Mouse (Mus musculus) megakaryocyte-erythroid progenitor cell, adult 5-6 weeks (primary cell): Measurements from ENCODE around the gene Alox15. TPM values are rescaled to one million over a fixed set of nuclear protein-coding genes. Genes with fewer than 3 reads are reported as not detected.
"Not testable (repeated sequence)": the region's sequence is repeated elsewhere in the genome, so short reads cannot be mapped to it uniquely, and the experiment has no call there.

ENCODE experiments used
- ATAC-seq: replicated peaks from 2 replicates; pipeline ENCODE4 v1.8.0; 2016; ENCODE audit warnings: mild to moderate bottlenecking, inconsistent platforms; ENCODE audit not compliant: severe bottlenecking, poor library complexity, low FRiP score, low TSS enrichment
- total RNA-seq, 2 experiments: library from RNA; stranded (forward) in 1 of 2; stranded (reverse) in 1 of 2; fragments of 200-1000, 215-1000 nt in 1 of 2; fragments of >200 nt in 1 of 2; fragmentation: Nextera tagmentation in 1 of 2; gene quantifications; 2 replicates each; pipeline ENCODE4 v1.2.3; 2014 to 2017

Gene Alox15
- total RNA-seq (2014; fragmentation: Nextera tagmentation) (not detected in 2 replicates), total RNA-seq (2017) (not detected in 2 replicates)

DNA sequence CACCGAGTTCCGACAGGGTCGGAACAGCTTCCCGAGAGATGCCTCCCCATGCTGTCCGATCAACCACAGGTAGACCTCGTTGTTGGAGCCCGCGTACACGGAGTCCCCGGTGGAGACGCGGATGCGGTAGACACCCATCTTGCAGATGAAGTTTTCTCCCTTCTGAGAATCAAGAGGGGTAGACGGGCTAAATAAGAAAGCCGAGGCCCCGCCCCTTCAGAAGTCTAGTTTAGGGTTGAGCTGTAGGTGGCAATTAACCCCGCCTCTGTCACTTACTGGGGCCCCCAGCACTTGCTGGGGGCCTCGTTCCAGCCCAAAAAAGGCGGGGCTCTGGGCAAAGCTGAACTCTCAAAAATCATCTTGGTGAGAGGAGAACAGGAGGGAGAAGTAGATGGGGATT is at the start of gene Alox15:
Gene Alox15, minus strand, starts transcription at position 164 of the 400 bp plus-strand sequence.
- ATAC-seq = peak; percentile 55; the same call in 1 of the 2 replicates

DNA sequence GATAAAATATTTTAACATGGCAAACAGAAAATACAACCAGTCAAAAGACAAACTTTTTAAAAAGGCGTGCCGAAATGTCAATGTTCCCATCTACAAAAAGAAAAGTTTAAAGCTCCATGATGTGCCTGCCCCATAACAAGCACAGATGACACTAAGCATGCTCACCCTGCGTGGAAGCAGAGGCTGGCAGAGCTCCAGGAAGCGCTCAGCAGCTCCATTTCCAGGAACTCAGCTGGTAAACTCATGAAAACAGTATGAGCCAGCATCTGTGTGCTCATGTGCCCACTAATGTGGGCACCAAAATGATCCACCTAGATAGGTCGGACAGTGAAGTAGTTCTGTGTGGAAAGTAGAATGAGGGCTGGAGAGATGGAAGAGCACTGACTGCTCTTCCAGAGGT is 37.6 kb upstream of the Alox15 start:
- no peak for ATAC-seq

DNA sequence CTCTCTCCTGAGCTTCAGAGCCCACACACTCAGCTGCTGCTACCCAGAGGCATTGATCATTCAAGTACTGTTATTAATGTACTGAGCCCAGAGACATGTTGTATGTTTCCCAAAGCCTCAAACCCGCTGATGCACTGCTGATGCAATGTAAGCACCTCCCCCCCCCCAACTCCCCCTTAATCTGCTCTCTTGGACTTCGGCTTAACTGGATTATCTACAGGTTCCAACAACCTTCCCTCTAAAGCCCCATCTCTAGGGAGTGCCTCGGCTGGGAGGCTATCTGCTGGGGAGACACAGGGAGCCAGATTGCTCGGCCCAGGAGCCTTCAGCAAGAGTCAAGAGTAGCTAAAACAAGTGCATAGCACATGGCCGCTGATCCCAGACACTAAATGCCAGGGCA is 35.6 kb upstream of the Alox15 start:
- no peak for ATAC-seq

DNA sequence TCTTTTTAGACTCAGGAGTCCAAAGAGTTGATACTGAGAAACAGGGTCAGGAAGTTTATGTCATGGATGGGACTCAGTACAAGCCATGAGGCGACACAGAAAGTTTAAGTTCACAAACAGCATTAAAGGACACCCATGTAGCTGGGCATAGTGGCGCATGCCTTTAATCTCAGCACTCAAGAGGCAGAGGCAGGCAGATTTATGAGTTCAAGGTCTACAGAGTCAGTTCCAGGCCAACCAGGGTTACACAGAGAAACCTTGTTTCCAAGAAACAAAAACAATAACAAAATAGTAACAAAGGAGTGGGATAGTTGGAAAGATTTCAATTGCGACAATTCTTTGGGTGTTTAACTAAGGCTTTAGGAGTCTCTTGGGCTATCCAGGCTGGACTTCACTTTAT is 32.3 kb upstream of the Alox15 start:
- no peak for ATAC-seq

DNA sequence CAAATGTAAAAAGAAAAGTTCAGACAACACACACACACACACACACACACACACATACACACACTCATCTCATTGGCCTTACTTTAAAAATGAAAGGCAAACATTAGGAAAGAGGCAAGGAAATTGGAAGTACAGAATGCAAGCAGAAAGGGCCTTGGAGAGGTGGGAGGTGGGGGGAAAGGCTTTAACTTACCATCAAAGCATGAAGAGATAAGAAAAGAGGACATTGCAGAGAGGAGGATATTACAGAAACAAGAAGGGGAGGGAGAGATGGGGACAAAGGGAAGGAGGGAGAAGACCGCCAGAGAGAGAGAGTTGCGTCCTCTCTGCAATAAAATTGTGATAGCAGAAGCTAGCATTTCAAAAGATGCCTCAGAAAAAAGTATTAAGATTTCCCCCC is 29.5 kb upstream of the Alox15 start:
- no peak for ATAC-seq

DNA sequence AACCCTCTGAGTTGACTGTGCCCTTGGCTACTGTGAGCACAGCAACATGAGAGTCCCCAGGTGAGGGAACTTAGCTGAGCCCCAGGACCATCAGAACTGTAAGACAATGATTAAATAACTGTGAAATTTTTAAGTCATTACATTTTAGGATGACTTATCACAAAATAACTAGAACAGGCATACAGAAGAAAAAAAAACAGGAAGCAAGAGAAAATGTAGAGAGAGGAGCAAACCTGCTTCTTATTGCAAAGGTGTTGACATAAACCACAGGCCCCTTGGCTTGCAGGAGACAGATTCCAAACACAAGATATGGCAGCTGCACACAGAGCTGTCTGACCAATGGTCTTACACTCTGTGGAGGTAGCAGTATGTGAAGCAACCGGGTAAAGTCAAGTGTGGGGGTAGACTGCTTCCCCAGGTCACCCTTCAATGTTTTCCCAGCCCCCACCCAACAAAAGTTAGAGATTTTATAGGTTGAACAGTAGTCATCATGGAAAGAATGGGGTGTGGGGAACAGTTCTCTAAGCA is 28.7 kb upstream of the Alox15 start:
- no peak for ATAC-seq

DNA sequence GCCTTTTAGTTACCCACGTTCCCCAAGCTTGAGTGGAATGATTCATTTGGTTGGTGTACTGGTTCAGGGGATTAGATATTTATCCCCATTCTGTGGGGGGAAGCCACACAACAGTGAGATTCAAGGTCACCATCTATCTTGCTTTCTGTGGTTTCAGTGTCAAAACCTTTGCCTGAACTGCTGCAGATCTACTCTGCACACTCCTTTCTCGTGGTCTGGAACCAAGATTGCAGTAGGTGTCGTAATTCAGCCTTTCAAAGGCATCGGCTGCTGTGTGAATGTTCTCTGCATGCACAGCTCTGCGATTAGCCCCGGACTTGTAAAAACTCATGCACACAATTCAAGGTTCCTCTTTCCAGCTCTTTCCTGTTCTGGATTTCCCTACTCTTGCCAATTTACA is 24.2 kb upstream of the Alox15 start:
- ATAC-seq = no peak

DNA sequence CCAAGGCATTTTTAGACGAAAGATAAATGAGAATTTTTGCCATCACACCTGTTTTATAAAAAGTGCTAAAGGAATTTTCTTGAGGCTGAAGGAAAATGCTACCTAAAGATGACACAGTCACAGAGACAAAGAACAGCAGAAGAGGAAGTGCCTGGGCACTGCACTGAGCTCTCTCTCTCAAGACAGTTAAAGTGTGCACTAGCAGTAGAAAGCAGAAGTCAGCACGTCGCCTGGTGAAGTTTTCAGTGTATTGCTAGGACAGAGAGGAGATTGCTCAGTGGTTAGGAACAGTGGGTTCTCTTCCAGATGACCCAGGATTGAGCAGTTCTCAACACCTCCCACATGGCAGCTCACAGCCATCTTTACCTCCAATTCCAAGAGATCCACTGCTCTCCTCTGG is 22.5 kb upstream of the Alox15 start:
- ATAC-seq = no peak

DNA sequence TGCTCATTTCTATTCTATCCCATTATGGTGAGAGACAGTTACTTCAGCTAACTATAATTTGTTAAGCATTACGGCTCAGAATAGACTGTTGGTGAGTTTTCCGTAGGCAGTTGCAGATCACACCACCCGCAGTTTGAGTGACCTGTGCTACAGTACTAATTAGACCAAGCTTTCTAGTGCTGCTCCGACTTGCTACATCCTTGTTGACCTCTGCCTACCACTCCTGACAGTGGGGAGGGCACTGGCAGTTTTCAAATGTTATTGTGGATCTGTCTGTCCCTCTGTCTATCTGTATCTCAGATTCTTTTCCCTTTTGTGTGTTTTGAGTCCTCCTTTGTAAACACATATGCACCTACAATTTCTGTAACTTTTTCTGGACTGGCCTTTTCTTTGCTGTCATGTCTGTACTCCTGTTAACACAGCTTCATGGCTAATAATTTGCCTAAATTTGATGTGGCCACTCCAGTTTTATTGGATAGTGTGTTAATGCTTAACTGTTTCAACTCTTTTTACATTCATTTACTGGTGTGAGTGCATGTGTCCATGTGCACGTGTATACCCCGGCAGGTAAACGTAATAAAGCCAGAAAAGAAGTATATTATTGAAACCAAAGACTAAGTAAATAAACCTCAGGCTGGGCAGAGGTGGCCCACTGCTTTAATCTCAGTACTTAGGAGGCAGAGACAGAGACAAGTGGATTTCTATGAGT is 21.2 kb upstream of the Alox15 start:
- ATAC-seq = no peak

DNA sequence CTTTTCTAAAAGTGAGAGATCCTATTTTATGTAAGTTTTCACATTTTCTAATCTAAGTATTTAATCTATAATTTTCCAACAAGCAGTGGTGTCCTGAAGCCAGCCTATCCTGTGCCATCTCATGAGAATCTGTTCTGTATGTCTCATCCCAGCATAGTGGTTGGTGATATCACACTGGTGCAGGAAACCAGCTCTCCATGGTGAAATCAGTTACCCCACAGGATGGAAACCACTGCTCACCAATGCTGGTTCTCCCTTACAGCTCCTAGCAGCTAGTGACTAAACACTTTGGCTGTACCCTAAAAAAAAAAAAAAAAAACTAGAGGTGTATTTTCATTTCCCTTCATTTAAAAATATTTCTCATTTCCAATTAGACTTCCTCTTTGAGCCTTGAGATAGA is 20.6 kb upstream of the Alox15 start:
- no peak for ATAC-seq

DNA sequence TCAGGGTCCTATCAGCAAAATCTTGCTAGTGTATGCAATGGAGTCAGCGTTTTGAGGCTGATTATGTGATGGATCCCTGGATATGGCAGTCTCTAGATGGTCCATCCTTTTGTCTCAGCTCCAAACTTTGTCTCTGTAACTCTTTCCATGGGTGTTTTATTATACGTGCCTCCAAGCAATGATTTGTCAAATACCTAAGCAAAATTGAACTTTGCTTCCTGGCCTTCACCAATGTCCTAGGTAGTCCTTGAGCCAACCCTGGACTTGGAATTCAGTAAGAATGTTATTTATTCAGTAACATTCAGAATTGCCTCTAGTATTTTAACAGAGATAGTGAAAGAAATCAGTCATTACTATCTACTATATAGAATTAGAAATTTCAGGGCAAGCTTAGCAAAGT is 16.8 kb upstream of the Alox15 start:
- not testable (repeated sequence) for ATAC-seq

DNA sequence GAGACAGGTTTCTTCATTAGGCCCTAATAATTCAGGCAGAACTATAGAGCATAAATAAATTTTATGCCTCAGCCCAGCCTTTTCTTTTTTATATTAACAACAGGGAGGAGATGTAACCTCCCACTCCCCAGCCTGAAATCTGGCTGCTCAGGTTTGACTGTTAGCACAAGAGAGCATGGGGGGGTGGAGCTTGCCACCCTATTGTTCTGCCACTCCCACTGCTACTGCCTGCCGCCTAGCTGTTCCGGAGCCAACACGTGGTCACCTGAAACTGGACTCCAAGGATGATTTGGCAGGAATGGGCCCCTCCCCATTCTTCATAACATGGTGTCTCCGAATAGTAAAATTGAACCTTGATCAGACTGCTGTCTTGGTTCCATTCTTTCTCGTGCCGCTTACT is 15.9 kb upstream of the Alox15 start:
- not testable (repeated sequence) for ATAC-seq

DNA sequence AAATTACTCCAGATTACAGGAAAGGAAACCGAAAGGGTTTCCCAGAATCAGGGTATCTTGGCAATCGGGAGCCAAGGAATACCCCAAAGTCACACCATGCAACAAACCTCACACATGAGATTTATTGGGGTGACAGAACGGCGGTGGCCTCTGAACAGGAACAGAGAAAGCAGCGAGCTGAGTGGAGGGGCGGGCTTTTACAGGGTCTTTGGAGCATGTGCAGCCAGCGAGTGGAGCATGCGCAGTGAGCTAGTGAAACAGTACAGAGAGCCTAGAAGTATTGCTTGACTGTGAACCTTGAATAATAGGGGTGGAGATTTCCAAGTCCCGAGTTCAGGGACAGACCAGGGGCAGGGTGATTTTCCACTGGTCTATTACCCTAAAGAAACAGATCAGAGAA is 3.2 kb downstream of the Alox15 start:
- ATAC-seq = no peak

DNA sequence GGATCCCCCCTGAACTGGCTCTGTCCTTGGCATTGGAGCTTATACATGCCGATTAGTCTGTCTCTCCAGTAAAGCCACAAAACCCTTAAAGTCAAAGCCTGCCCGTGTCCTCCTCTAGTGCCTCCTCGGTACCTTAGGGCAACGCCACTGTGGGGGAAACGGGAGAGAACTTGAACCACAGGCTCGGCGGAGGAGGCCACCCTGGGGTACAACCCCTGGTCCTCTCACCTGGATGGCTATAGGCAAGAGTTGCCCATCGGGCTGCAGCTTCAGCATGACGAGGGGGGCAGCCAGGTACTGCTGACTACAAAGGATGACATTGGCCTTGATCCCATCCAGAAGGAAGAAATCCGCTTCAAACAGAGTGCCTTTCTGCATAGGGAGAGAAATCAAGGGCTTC is 4.0 kb downstream of the Alox15 start:
- ATAC-seq = no peak

DNA sequence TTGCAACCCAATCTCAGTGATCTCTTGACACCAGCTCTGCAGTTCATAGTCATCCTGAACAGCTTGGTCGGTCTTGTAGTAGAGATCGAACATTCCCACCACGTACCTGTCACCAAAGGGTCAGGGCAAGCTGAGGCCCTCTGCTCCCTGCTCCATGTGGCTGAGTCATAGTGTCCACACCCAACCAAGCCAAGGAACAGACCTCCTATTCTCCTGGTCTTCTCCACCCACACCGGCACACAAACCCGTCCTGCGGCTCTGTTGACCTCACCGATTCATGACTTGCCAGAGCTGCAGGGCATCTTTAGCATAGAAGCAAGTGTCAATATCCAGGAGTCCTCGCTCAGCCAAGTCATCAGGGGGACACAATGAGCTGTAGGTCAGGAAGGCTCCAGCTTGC is 6.3 kb downstream of the Alox15 start:
- ATAC-seq = no peak

DNA sequence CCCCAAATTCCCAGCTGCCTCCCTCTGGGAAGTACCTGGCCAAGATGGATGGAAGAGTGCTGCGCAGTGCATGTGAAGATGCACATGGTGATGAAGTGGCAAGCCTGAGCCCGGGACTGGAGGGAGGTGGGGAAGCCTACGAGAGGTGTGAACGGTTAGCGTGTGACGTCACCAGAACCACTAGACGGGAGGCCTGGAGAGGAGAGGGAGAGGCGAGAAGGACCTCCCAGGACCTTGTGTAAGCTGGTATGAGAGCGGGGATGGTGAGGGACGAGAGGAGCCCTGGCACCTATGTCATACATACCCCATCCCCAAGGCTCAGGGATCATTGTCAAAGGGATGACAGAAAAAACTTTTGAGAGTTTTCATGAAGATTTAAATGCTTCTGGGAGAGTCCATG is 6.8 kb downstream of the Alox15 start:
- ATAC-seq = no peak

DNA sequence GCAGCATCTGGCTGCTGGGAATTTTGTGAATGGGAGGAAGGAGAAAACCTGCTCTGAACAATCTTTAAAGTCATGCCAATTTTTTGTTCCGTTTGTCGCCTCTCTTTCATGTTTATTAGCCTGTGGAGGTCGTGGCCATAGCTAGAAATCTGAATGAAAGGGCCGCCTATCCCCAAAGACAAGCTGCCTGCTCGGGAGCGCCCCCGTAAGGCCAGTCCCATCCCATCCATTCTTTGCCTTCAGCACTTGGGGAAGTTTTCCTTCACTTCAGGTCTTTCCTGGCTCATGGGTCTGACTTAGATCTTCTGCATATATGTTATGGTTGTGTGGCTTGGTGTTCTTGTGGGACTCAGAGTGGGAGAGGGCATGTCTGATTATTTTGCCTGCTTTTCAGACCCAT is 12.3 kb downstream of the Alox15 start:
- ATAC-seq = no peak

DNA sequence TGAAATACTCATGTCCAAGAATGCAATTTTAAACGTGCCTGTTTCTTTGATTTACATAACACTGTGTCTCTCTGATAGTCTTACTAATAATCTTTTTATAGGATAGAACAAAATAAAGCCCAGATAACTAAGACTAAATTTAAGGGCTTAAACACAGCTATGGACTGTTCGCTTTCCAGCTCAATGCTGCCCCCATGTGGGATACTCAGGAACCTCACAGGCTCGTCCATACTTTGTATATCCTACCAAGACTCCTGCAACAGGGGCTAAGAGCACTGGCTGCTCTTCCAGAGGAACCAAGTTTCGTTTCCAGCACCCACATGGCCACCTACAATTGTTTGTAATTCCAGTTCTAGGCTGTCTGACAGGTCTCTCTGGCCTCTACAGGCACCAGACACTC is 17.4 kb downstream of the Alox15 start:
- peak; percentile 71 for ATAC-seq

DNA sequence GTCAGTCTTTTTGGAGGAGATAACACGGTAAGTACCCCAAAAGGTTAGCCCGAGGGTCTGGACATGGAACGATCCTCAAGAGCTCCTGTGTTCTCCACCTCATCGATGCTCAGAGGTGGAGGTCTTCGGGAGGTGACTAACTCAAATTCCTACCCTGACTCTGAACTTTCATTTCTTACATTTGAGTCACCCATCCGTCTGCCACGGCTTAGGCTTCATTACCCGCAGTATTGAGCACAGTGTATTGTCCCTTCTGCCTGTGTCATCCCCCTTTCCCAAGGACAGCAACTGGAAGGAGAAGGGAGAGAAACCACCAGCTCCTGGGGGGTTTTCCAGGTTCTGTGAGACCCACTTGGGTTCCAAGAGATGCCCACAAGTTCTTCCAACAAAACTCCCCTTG is 27.1 kb downstream of the Alox15 start:
- ATAC-seq = no peak

DNA sequence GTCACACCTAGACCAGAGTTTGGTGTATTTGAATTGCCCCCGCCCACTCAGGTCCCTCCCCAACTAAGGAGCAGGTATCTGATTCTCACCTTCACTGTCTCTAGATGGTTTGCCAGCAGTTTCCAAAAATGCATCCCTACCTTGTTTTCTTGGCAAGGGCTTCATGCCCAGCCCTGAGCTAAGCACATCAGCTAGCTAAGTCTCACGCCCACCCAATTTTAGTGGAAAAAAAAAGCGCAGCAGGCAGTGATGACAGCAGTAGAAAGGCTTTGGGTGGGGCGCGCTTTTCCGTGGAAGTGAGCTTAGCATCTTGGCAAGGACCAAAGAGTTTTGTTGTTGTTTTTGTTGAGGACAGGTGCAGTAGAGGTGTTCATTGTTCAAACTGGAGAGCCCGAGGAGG is 29.3 kb downstream of the Alox15 start, which contains the start of gene Alox12e:
Gene Alox12e, minus strand, starts transcription at position 101 of the 400 bp plus-strand sequence.
- no peak for ATAC-seq

DNA sequence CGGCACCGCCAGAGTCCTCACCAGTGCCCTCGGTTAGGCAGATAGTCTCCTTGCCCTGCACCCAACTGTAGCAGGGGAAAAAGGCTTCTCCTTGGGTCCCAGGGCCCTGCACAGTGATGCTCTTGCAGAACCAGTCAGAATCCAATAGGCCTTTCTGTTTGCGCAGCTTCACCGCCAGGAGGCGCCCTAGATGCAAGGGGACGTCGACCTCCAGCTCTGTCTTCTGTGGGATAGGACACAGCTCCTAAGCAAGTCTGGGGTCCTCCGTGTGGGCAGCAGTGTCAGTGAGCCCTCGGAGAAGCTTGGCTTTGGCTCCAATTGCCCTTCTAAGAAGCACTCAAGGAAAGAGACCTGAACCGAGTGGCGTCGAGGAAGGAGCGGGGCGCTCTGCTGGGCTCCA is 30.2 kb downstream of the Alox15 start:
- peak; percentile 73 for ATAC-seq
